Mouse (Mus musculus) right cerebral cortex, postnatal 14 days (tissue): ENCODE measurements around the gene Pfkl.
A peak's percentile ranks its signal among the peaks of the same experiment; 100 is the strongest.
"Not testable (repeated sequence)": the region's sequence is repeated elsewhere in the genome, so short reads cannot be mapped to it uniquely, and the experiment has no call there.

Experiments used
- DNase-seq: peaks from one replicate; pipeline ENCODE4 v3.0.0; 2022

Gene Pfkl

GRCm38 (mm10) chr10:78011116-78011515 lies 1.2 kb upstream of the Pfkl start:
- not testable (repeated sequence) for DNase-seq

GRCm38 (mm10) chr10:78010335-78010734 lies 452 bp upstream of the Pfkl start:
- no peak for DNase-seq

DNA sequence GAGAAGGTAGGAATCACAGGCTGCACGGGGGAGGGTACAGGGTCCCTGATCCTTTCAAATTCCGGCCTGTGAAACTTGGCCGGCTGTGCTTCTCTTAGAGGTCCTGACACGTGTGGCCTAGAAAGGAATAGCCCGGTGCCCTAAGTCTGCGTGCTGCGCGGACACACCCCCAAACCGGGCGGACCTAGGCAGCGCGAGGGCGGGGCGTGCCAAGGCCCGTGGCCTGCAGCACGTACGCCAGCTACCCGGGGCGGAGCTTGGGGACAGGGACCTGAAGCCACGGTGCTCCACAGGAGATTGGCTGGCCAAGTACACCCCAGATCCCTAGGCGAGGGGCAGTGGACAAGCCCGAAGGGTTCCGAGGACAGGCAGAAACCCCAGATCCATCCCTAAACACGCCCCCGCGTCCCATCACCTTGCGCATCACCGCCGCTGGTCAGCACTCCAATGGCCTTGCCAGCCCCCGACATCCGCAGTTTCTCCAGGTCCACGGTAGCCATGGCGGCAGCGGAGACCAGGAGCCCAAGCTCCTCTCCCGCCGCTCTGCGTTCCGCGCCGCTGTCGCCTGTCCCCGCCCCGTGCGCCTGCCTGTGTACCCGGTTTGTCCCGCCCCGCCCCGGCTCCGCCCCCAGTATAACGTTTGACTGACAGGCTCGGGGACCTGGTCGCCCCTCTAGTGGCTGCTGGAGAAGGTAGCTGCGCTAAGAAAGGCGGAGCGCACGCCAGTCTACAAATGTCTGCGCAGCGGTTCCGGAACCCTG lies 519 bp downstream of the Pfkl start:
- peak; percentile 96 for DNase-seq

DNA sequence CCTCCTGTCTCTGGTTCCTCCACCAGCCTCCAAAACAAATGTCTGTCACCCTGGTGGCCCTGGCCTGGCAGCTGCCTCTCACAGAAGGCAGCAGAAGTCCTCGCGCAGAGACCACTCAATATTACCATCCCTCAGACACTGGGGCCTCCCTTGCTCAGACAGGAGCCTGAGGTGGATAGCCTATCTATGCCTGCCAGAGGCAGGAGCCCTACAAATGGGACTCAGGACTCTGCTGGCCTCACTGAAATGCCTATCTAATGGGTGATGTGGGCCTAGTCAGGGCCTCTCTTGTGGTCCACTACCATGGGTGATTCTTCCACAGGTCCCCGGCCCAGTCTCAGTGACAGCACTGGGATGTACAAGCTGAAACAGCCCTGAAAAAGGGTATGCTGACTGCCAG lies 1.7 kb downstream of the Pfkl start:
- DNase-seq, result no peak

GRCm38 (mm10) chr10:78007203-78007602 lies 2.7 kb downstream of the Pfkl start:
- DNase-seq, result no peak

DNA sequence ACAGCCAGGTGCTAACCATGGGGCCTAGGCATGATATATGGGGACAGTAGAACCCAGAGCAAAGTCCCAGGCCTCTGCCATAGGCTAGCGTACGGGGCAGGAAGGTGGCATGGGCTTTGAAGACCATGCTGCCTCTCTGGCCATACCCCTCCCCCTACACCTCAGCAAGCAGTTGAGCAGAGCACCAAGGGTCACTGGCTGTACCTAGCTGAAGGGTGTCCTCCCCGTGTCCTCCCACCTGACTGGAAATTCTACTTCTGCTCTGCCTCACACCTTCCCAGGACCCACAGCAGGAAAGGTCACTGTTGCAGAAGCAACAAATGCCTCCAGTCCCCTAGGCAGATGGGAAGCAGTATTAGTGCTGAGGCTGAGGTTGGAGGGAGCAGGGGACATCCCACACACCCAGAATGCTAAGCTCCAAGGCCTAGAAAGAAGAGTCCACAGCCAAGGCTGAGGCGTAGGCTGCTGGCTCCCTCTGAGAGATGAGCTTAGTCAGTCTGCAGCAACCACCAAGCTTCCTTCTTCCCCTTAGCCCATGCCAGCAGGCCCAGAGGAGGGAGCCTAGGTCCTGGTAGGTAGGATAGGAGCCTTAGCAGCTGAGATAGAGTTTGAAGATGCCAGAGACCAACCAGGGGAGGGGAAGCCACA lies 4.0 kb downstream of the Pfkl start:
- no peak for DNase-seq

GRCm38 (mm10) chr10:78004479-78005100 lies 5.3 kb downstream of the Pfkl start:
- DNase-seq, result no peak

DNA sequence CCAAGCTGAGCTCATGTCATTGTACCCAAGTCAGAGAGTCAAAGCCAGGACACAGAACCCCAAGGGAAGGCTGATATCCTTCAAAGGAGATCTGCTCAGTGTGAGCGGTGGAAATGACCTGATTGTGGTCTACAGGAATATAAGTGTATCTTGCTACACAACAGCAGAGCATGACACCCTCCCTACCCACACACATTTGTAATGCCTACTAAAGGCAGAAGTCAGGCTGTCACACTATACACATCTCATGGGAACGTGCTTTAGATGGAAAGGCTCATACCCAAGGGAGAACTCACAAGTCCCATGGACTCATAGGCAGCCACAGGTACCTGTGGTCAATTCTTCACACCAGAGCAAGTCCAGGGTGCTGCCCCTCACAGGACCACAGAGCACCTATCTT lies 7.6 kb downstream of the Pfkl start:
- no peak for DNase-seq

DNA sequence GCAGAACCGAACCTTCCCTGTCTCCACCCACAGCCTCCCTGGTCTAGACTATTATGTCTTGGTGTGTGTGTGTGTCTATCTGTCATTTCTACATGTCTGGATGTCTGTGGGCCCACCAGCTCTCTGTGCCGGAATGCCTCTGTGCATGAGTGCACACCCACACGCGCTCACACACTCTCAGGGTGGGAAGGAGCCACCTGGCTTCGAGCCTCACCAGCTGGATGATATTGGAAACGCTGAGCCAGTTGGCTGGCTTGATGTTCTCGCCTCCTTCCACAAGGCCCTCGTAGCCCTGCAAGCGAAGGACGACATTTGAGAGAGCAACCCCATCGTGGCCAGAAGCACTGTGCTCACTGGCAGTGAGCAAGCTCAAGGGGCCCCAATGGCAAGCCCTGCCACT lies 8.1 kb downstream of the Pfkl start:
- DNase-seq, result peak; percentile 78

GRCm38 (mm10) chr10:78000200-78000599 lies 9.7 kb downstream of the Pfkl start:
- DNase-seq, result no peak

- no peak for DNase-seq
Observed at GRCm38 (mm10) chr10:77995639-77996038, 14.2 kb downstream of the Pfkl start.

DNA sequence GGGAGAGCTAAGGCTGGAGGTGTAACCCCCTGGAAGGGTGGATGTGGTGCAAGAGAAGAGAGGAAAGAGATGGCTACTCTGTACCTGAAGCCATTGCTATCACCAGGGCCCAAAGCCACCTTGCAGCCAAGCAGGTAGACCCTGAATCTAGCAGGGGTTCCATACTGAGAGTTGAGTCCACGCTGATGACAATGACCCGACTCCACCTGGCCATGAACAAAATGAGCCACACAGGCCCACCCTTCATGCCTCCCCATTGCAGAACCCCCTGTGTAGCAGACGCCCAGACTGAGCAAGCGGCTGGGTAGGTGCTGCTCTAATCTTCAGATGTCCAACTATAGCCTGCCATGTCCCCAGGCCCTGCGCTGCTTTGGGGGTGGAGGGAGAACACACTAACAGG lies 24.1 kb downstream of the Pfkl start:
- DNase-seq, result no peak

GRCm38 (mm10) chr10:77984660-77985059 lies 25.2 kb downstream of the Pfkl start:
- peak; percentile 75 for DNase-seq

- DNase-seq, result peak; percentile 100
Observed at GRCm38 (mm10) chr10:77978351-77979350, 31.2 kb downstream of the Pfkl start, which contains the start of gene 1810043G02Rik. Gene 1810043G02Rik (plus strand): TSS chr10:77978524.

GRCm38 (mm10) chr10:77976458-77977150 lies 33.3 kb downstream of the Pfkl start:
- DNase-seq, result no peak

DNA sequence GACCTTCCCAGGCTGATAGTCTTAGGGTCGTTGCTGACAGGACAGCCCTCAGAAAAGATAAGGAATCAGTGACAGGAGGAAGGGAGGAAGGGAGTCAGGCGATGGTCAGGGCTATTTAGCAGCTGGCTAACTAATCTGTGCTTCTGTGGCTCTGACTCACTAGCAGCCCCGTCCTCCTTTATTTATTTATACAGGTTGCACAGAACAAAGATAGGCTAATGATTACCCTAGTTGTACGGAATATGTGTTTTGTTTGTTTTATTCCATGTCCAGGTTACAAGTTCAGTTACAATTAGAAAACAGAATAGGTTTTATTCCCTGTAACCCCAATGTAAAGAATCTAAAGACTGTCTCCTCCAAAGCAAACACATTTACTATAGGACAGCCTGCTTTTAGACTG lies 34.2 kb downstream of the Pfkl start:
- DNase-seq, result no peak

GRCm38 (mm10) chr10:77974811-77975210 lies 35.1 kb downstream of the Pfkl start:
- DNase-seq, result no peak

DNA sequence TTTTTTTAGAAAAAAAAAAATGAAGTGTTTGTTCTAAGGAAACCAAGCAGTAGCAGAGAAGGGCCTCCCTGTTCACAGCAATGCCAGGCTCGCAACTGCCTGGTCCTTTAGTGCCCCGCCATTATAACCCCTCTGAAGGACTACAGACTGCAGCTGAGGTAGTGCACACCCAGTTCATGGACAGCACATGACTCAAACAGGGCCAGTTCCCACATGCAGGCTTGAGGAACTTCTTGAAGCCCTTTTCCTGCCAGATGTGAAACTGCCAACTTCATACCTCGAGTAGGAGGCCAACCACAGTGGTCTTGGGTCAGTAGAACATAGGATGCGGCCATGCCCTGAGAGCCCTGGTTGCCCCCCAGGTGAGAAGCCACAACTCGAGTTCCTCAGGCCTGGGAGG lies 35.6 kb downstream of the Pfkl start:
- DNase-seq, result no peak

GRCm38 (mm10) chr10:77971709-77972553 lies 38.0 kb downstream of the Pfkl start:
- no peak for DNase-seq

DNA sequence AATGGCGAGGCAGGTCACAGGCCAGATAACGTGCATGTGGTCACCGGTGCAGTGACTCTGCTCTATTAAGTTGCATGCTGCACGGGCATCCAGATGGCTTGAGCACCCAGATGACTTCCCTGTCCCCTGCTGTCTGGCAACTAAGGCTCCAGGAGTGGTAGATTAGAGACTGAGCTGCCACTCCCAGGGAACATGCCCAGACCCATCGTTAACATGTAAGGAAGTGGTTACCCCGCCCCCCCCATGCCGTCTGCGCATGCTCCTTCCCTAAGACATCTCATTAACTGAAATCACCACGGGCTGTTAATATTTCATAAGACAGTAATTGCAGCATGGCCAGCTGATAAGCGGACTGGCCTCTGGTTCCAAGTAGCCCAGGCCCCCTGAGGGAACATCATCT lies 38.7 kb downstream of the Pfkl start:
- DNase-seq, result no peak

DNA sequence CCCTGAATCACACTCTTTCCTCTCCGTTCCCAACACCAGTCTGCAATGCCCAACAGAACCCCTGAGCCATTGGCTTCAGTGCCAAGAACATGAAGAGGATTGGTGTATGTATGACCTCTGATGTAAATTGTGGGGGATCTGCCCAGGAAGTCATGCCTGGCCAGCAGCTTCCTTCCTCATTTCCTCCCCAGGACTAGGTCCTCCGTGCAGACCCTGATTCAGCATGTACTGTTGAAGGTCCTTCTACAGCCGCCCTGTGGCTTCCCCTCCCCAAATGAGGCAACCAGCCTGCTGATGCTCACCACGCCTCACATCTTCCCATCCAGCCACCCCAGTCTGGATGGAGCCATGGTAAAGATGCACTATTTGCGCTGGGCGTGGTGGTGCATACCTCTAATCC lies 39.4 kb downstream of the Pfkl start, which contains the start of gene Trpm2:
Gene Trpm2, minus strand, starts transcription at position 83 of the 400 bp plus-strand sequence.
- DNase-seq, result no peak
